In the genomic region with DNA sequence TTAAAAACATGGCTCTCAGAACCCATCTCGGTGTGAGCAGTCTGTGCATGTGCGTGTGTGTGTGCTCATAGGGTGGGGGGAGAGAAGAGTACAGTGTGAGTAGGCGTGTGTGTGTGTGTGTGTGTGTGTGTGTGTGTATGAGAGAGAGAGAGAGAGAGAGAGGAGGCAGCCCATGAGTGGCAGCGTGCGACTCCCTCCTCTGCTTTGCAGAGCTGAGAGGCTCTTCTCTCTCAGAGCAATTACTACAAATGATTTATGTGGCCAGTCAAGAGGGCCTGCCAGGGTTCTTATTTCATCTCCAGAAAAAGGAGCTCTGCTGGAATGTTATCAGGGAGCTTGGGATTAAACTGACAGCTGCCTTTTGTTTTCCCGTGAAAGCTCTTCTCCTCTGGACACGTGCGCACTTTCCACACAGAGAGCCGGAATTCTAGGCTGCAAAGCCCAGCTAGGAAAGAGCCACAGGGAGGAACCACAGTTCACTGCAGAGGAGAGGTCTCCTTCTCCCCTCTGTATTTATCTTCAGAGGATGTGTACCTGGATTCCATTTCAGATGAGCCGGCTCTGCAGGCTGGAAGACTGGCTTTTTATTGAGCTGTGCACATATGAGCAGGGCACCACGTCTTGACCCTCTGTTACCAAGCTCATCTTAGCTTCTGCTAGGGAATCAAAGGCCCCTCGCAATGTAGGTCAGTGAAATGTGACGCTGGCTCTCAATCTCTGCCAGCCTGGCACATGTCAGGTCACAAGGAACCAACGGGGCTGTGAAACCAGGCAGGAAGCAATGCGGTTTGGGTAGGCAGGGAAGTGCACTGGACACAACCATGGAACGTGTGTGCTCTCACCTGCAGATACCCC, we compare ENCODE assay signal across 9 mouse cellular contexts.
DNase-seq lines count a peak whose midpoint lies in the region; ATAC-seq and TF ChIP-seq lines count a peak whose summit lies in the region.
"Had no signal": no experiment of that assay in that cellular context is flagged by ENCODE, and none has a peak within 500 bp of the region (broad histone marks: within the 10 kb centered on the region; RNA-seq: fewer than 3 reads in every experiment).

No protein-coding gene starts in this region.

- TF ChIP-seq CTCF in hindbrain, postnatal 0 days (IDR thresholded peaks at IDR 0.05; ENCODE audit: low read depth): no peak
- no peak for TF ChIP-seq CTCF in left cerebral cortex, adult 2 months (IDR thresholded peaks at IDR 0.05)

- peak; percentile 71 for ATAC-seq in forebrain, embryonic 14.5 days
- peak; percentile 73 for ATAC-seq in hindbrain, postnatal 0 days
- peak; percentile 77 for ATAC-seq in midbrain, embryonic 12.5 days (ENCODE audit: low FRiP score, low read depth)

- H3K4me3 ChIP-seq in forebrain, embryonic 14.5 days (ENCODE audit: low read depth, low read length): no peak overlapping the region
- H3K4me3 ChIP-seq in hindbrain, postnatal 0 days (ENCODE audit: low read length): no peak overlapping the region
- H3K4me3 ChIP-seq in midbrain, embryonic 12.5 days: no peak overlapping the region
- H3K4me3 ChIP-seq in left cerebral cortex, adult 2 months: no peak overlapping the region
- H3K4me3 ChIP-seq: liver, embryonic 13.5 days had no signal

- H3K9me3 ChIP-seq in forebrain, embryonic 14.5 days (replicated peaks; ENCODE audit: control insufficient read depth, low read length): no peaks in the 10 kb centered on the region
- no peaks in the 10 kb centered on the region for H3K9me3 ChIP-seq in hindbrain, postnatal 0 days (ENCODE audit: low read length)
- no peaks in the 10 kb centered on the region for H3K9me3 ChIP-seq in midbrain, embryonic 12.5 days
- H3K9me3 ChIP-seq: liver, embryonic 13.5 days had no signal

- no peaks in the 10 kb centered on the region for H3K36me3 ChIP-seq in forebrain, embryonic 14.5 days (ENCODE audit: control insufficient read depth, insufficient read depth, low read length)
- H3K36me3 ChIP-seq in hindbrain, postnatal 0 days (ENCODE audit: insufficient read depth, low read length): no peaks in the 10 kb centered on the region
- no peaks in the 10 kb centered on the region for H3K36me3 ChIP-seq in midbrain, embryonic 12.5 days
- H3K36me3 ChIP-seq: liver, embryonic 13.5 days had no signal

- intact Hi-C loops in left cerebral cortex, adult 2 months (cut with DNase I): no loop called here

- H3K9ac ChIP-seq in forebrain, embryonic 14.5 days (ENCODE audit: low read length): peak overlapping the region; percentile 10; the same call in 1 of the 2 replicates
- H3K9ac ChIP-seq in hindbrain, postnatal 0 days (replicated peaks; ENCODE audit: low read length): 0 out of 2 replicates have a peak overlapping the region, but pooled peaks have one; percentile 17
- no peak overlapping the region for H3K9ac ChIP-seq in midbrain, embryonic 12.5 days (replicated peaks)
- H3K9ac ChIP-seq: liver, embryonic 13.5 days had no signal

- no peak overlapping the region for H3K4me2 ChIP-seq in forebrain, embryonic 14.5 days (ENCODE audit: low read length)
- H3K4me2 ChIP-seq in hindbrain, postnatal 0 days (ENCODE audit: low read depth, low read length): no peak overlapping the region
- H3K4me2 ChIP-seq in midbrain, embryonic 12.5 days (replicated peaks): no peak overlapping the region
- H3K4me2 ChIP-seq: liver, embryonic 13.5 days had no signal

- peak; percentile 47 for DNase-seq in NIH3T3 (ENCODE audit: low read depth)
- peak; percentile 49 for DNase-seq in cerebellum, adult 11 months
- DNase-seq in forebrain, embryonic 14.5 days (ENCODE audit: low spot score): peak; percentile 68
- peak; percentile 65 for DNase-seq in hindbrain, postnatal 0 days (ENCODE audit: low spot score)
- no peak for DNase-seq in left cerebral cortex, adult 18-20 months (ENCODE audit: low spot score in 2 of 2)
- DNase-seq in left cerebral cortex, adult 2 months (ENCODE audit: extremely low spot score in 1 of 2, low spot score in 2 of 2): no peak
- DNase-seq in layer of hippocampus, postnatal 25 days (ENCODE audit: extremely low spot score in 1 of 2, low spot score in 1 of 2): no peak
- DNase-seq: liver, embryonic 13.5 days had no signal

- peaks cover 11% of the 10 kb centered on the region for H3K4me1 ChIP-seq in forebrain, embryonic 14.5 days (ENCODE audit: control insufficient read depth, insufficient read depth, low read length)
- H3K4me1 ChIP-seq in hindbrain, postnatal 0 days (ENCODE audit: insufficient read depth, low read length): peaks cover 13% of the 10 kb centered on the region
- peaks cover 21% of the 10 kb centered on the region for H3K4me1 ChIP-seq in midbrain, embryonic 12.5 days

- peak overlapping the region; percentile 55; the same call in 1 of the 2 replicates for H3K27ac ChIP-seq in forebrain, embryonic 14.5 days (ENCODE audit: low read depth, low read length)
- peak overlapping the region; percentile 79 for H3K27ac ChIP-seq in hindbrain, postnatal 0 days
- H3K27ac ChIP-seq in midbrain, embryonic 12.5 days (replicated peaks): peak overlapping the region; percentile 77
- no peak overlapping the region; the same call in 1 of the 2 replicates for H3K27ac ChIP-seq in left cerebral cortex, adult 2 months
- H3K27ac ChIP-seq: liver, embryonic 13.5 days had no signal

- no peaks in the 10 kb centered on the region for H3K27me3 ChIP-seq in forebrain, embryonic 14.5 days (replicated peaks; ENCODE audit: control insufficient read depth, insufficient read depth, low read length)
- H3K27me3 ChIP-seq in hindbrain, postnatal 0 days (ENCODE audit: insufficient read depth, low read length): no peaks in the 10 kb centered on the region
- H3K27me3 ChIP-seq in midbrain, embryonic 12.5 days: no peaks in the 10 kb centered on the region
- H3K27me3 ChIP-seq: liver, embryonic 13.5 days had no signal

- WGBS in forebrain, embryonic 14.5 days: 29% methylated on average over 16 of the region's 16 CpGs
- 22% methylated on average over 16 of the region's 16 CpGs for WGBS in hindbrain, postnatal 0 days
- WGBS in midbrain, embryonic 12.5 days: 29% methylated on average over 14 of the region's 16 CpGs

Comparison
In these comparisons a context has a peak if more than half of its experiments do, and no peak if none do; other contexts are left out.
1. DNase-seq: peak in NIH3T3 (single experiment), cerebellum, adult 11 months (single experiment), forebrain, embryonic 14.5 days (single experiment) and hindbrain, postnatal 0 days (single experiment); none in left cerebral cortex, adult 18-20 months (0 of 2), left cerebral cortex, adult 2 months (0 of 2) and layer of hippocampus, postnatal 25 days (0 of 2).
2. Peak in every context shown above with its lines, with median percentiles within 50 percentile points of each other: ATAC-seq.